Comparison of ENCODE assay signal across 19 mouse cellular contexts in the genomic region with DNA sequence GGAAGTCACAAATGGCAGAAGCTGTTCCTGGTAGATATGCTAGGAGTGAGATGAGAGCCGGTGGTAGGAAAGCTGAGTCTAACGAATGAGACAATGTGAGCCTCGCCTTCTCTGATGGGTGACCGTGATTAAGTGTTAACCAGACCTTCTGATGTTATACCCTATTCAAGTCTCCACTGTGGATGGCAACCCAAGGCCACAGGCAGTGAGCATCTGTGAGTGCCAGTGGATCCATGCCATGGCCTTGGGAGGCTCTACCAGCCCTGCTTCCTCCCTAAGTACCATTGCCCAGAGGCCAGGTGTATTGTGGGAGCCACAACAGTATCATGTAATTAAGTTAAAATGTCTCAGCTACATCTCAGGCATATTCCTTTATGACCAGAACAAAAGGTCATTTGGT. TPM values are rescaled to one million over a fixed set of nuclear protein-coding genes. Genes with fewer than 3 reads are reported as not detected.
"Had no signal": no experiment of that assay in that cellular context is flagged by ENCODE, and none has a peak within 500 bp of the region (broad histone marks: within the 10 kb centered on the region; RNA-seq: fewer than 3 reads in every experiment).

No protein-coding gene starts in this region.

- DNase-seq: lung, embryonic 14.5 days; lung, postnatal 4 days; midbrain, embryonic 14.5 days; retina, postnatal 1 day; right cerebral cortex, adult 18-20 months; right cerebral cortex, postnatal 25 days; right cerebral cortex, postnatal 4 days; spleen, adult 18-20 months; thymus, adult 18-20 months; thymus, postnatal 14 days; thymus, postnatal 36 days had no signal

- ATAC-seq: midbrain, embryonic 16.5 days had no signal

- H3K9me3 ChIP-seq: midbrain, embryonic 10.5 days; midbrain, embryonic 12.5 days; neural tube, embryonic 13.5 days; neural tube, embryonic 15.5 days had no signal

- H3K27me3 ChIP-seq: neural tube, embryonic 13.5 days; neural tube, embryonic 15.5 days had no signal

- H3K4me2 ChIP-seq: lung, embryonic 14.5 days; midbrain, embryonic 12.5 days; neural tube, embryonic 13.5 days; neural tube, embryonic 15.5 days had no signal

- H3K4me1 ChIP-seq: midbrain, embryonic 12.5 days had no signal

- H3K4me3 ChIP-seq: midbrain, embryonic 10.5 days; midbrain, embryonic 12.5 days; myocyte; neural tube, embryonic 13.5 days; neural tube, embryonic 15.5 days had no signal

- H3K9ac ChIP-seq: lung, embryonic 14.5 days; midbrain, embryonic 12.5 days; neural tube, embryonic 13.5 days; neural tube, embryonic 15.5 days had no signal

- H3K27ac ChIP-seq: midbrain, embryonic 10.5 days; midbrain, embryonic 12.5 days; neural tube, embryonic 13.5 days; neural tube, embryonic 15.5 days had no signal

- H3K36me3 ChIP-seq: midbrain, embryonic 10.5 days; midbrain, embryonic 12.5 days; neural tube, embryonic 13.5 days; neural tube, embryonic 15.5 days had no signal

RNA-seq across cellular contexts. Expression of a gene that starts 17.1 kb away (rescaled TPM):
- total RNA-seq: megakaryocyte, adult 5-6 weeks; megakaryocyte-erythroid progenitor cell, adult 5-6 weeks had no signal
